Mouse (Mus musculus) embryo, embryonic 10 days (tissue): ENCODE measurements around the gene Cdc27.

Source experiments
- DNase-seq: peaks from one replicate; pipeline ENCODE4 v3.0.0-alpha.2; 2015; ENCODE audit warnings: low spot score

Cdc27 gene

DNA sequence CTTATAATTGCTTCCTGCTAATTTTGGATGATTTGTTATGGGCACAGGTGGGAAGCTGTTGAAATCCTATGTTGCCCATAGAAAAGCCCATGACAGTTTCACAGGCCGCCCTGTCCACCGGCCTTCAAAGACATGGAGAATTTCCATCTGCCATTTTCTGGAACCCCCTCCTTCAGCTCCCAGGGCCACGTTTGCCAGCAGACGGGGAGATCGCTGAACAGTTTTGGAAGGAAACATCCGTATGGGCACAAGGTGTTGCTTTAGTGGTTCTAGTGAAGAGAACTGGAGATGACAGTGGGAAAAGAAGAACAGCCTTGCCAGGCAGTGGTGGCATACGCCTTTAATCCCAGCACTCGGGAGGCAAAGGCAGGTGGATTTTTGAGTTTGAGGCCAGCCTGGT is 68.4 kb downstream of the Cdc27 start:
- DNase-seq = no peak

DNA sequence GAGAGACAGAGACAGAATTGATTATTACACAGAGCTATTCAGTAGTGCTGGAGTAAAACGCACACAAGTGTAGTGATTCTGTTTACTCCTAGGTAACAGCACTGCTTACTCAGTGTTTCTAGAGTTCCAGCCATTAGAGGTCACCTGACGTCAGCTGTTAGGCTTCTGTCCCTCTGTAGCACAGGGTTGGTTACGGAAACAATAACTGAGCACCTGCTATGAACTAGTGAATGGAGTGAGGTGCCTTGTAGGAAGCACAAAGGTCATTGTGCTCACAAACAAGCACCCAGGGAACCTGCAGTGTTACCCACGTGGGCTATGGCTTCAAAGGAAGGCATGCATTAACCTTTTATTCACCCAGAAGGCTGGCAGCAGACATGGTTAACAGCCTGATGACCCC is 70.9 kb downstream of the Cdc27 start:
- no peak for DNase-seq

DNA sequence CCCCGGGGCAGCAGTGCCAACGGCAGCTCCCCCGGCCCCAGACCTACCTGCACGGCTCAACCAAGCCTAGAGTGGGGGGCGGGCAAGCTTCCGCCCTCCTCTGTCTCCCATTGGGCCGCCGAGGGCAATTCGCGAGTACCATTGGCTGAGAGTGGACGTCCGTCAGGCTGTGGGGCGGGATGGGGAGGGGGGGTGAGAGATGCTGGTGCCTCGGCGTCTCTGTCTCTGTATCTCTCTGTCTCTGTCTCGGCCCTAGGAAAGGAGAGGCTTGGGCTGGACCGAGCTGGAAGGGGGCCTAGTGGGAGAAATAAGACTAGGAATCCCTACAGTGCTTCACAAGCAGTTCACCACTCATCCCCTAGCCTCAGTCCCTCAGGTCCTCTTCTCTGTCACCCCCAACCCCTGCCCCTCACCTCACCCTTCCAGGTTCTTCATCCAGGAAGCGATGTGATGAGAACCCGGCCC is 81.0 kb downstream of the Cdc27 start:
- peak; percentile 94 for DNase-seq

DNA sequence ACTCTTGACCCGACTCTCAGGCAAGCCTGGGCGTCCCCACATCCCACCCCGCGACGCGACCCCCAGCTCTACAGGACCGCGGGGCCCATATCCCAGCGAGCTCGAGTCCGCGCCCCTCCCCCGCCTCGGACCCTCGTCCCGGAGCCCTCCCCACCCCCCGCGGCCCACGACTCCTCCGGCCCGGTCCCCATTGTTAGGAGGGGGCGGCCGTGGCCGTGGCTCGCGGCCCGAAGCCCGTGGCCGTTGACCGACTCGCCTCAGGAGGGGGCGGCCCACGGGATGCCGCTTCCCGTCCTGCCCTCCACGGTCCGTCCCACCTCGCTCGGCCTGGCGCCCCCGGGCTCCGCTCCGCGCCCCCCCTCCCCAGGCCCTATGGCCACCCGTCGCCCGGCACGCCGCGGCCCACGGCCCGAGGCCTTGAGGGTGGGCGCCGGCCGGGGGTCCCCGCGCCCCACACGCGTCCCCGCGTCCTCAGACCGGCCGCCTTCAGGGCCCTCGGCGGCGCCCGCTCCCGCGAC is 81.6 kb downstream of the Cdc27 start, which contains the start of gene Kansl1:
Gene Kansl1, minus strand, starts transcription at position 111 of the 518 bp plus-strand sequence.
- DNase-seq = peak; percentile 17

DNA sequence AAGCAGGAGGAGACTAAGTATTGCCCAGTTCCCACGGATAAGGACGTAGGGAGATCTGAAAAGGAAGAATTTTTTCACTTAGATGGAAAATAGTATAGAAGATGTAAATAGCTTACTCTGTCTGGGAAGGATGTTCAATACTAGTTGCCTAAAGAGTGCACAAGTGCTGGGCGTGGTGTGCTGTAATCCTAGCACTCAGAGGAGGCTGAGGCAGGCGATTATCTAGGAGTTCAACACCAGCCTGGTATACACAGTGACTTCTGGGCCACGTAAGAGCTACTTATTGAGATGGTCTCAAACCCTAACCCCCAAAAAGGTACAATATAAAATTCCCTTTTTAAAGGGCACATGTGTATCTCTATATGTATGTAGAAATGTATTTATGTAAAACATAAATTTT is 82.7 kb downstream of the Cdc27 start:
- DNase-seq = no peak

DNA sequence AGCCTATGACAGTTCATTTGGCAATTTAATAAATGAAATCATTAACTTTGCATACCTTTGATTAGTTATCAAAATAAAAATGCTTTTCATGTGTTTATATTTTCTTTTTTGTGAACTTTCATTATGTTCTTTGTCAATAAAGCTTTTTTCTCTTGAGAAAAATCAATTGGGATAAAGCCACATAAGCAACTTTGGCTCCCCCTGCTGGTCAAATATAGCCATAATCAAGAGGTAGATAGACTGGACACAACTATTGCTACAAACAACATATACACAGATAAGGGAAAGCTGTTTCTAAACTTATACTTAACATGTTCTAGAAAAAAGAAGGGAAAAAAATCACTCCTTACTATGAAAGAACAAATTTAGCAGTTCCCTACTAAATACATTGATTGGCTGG is 88.9 kb downstream of the Cdc27 start:
- peak; percentile 87 for DNase-seq

DNA sequence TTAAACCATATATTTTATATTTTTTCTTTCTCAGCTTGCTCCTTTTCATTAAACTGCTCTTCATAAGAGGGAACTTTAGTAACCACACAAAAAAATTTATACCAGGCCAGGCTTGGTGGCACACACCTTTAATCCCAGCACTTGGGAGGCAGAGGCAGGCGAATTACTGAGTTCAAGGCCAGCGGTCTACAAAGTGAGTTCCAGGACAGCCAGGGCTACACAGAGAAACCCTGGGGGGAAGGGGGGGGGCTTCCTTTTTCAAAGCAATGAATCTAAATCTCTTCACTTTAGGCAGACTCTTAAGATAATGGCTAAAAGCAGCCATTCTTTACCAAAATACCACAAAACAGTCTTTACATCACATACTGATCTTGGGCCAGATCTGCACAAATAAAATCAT is 90.7 kb downstream of the Cdc27 start:
- DNase-seq = no peak

DNA sequence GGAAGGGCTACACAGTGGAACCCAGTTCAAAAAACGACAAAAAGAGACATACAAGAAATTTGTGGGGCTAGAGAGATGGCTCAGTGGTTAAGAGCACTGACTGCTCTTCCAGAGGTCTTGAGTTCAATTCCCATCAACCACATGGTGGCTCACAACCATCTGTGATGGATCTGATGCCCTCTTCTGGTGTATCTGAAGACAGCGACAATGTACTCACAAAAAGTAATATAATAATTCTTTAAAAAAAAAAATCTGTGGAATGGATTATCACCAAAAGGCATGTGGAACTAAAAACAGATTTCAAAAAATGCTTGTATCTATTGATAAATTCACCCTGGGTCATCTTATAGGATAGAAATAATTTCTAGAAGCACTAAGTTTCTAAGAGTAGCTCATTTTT is 91.9 kb downstream of the Cdc27 start:
- DNase-seq = no peak
